Mouse (Mus musculus): Measurements from ENCODE around the gene Cd248.
A peak's percentile ranks its signal among the peaks of the same experiment; 100 is the strongest.

Gene Cd248

GRCm38 (mm10) chr19:5052166-5052822, 15.6 kb upstream of the Cd248 start:
- no peak for DNase-seq (ENCODE audit: low spot score)

GRCm38 (mm10) chr19:5052853-5053252, 15.0 kb upstream of the Cd248 start:
- DNase-seq (ENCODE audit: low spot score), result no peak

- DNase-seq (ENCODE audit: low spot score), result peak; percentile 63
Observed at GRCm38 (mm10) chr19:5053909-5054308, 14.0 kb upstream of the Cd248 start.

GRCm38 (mm10) chr19:5056251-5056650, 11.6 kb upstream of the Cd248 start:
- no peak for DNase-seq (ENCODE audit: low spot score)

- no peak for DNase-seq (ENCODE audit: low spot score)
Observed at GRCm38 (mm10) chr19:5057876-5058775, 9.8 kb upstream of the Cd248 start.

GRCm38 (mm10) chr19:5058801-5059771, 8.8 kb upstream of the Cd248 start:
- no peak for DNase-seq (ENCODE audit: low spot score)

GRCm38 (mm10) chr19:5060365-5061330, 7.2 kb upstream of the Cd248 start:
- no peak for DNase-seq (ENCODE audit: low spot score)

GRCm38 (mm10) chr19:5062041-5062440, 5.8 kb upstream of the Cd248 start:
- no peak for DNase-seq (ENCODE audit: low spot score)

- no peak for DNase-seq (ENCODE audit: low spot score)
Observed at GRCm38 (mm10) chr19:5062446-5062845, 5.4 kb upstream of the Cd248 start.

GRCm38 (mm10) chr19:5065104-5065503, 2.8 kb upstream of the Cd248 start:
- no peak for DNase-seq (ENCODE audit: low spot score)

GRCm38 (mm10) chr19:5067040-5067799, 658 bp upstream of the Cd248 start:
- no peak for DNase-seq (ENCODE audit: low spot score)

GRCm38 (mm10) chr19:5068570-5069234, 824 bp downstream of the Cd248 start:
- no peak for DNase-seq (ENCODE audit: low spot score)

- no peak for DNase-seq (ENCODE audit: low spot score)
Observed at GRCm38 (mm10) chr19:5069486-5069885, 1.6 kb downstream of the Cd248 start.

- DNase-seq (ENCODE audit: low spot score), result no peak
Observed at GRCm38 (mm10) chr19:5069978-5070377, 2.1 kb downstream of the Cd248 start.

GRCm38 (mm10) chr19:5071077-5071476, 3.2 kb downstream of the Cd248 start:
- no peak for DNase-seq (ENCODE audit: low spot score)

- DNase-seq (ENCODE audit: low spot score), result peak; percentile 57
Observed at GRCm38 (mm10) chr19:5071545-5072369, 3.9 kb downstream of the Cd248 start.

GRCm38 (mm10) chr19:5072389-5073019, 4.6 kb downstream of the Cd248 start:
- no peak for DNase-seq (ENCODE audit: low spot score)

- DNase-seq (ENCODE audit: low spot score), result peak; percentile 51
Observed at GRCm38 (mm10) chr19:5073028-5073427, 5.2 kb downstream of the Cd248 start.

All from layer of hippocampus, adult 11-12 months (tissue).